Mouse (Mus musculus) erythroid progenitor cell, adult 5-6 weeks (primary cell): ENCODE measurements around the gene Gm20075. TPM values are rescaled to one million over a fixed set of nuclear protein-coding genes. Genes with fewer than 3 reads are reported as not detected.
"Not testable (repeated sequence)": the region's sequence is repeated elsewhere in the genome, so short reads cannot be mapped to it uniquely, and the experiment has no call there.

Source experiments
- ATAC-seq: replicated peaks from 2 replicates; pipeline ENCODE4 v1.8.0; 2016; ENCODE audit warnings: moderate number of reproducible peaks, mild to moderate bottlenecking, moderate TSS enrichment, inconsistent platforms; ENCODE audit not compliant: poor library complexity, low FRiP score, severe bottlenecking
- total RNA-seq, 2 experiments: library from RNA; stranded (forward) in 1 of 2; stranded (reverse) in 1 of 2; fragments of 150-400 nt in 1 of 2; fragments of 186-747, 209-891 nt in 1 of 2; gene quantifications; 2 replicates each; pipeline versions ENCODE4 v1.2.3 to v1.2.4; 2015 to 2017; ENCODE audit warnings: low replicate concordance in 2 of 2

Gene Gm20075
- 1.7 TPM in 1 of 2 replicates, not detected in the other for total RNA-seq (2015; ENCODE audit: low replicate concordance)
- 1.1 and 6.4 TPM in 2 replicates for total RNA-seq (2017; ENCODE audit: low replicate concordance)

DNA sequence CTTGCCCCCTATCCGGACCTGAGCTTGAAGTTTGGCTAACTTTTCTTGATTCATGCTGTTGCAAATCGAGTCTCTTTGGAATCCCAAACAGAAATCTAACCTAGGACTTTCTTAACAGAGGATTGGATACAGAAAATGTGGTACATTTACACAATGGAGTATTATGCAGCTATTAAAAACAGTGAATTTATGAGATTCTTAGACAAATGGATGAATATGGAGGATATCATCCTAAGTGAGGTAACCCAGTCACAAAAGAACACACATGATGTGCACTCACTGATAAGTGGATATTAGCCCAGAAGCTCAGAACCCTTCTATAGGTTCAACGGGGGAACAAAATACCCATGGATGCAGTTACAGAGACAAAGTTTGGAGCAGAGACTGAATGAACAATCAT is at the start of gene Gm20075:
Gm20075 (minus strand) TSS at position 101 of the 400 bp plus-strand sequence.
- not testable (repeated sequence) for ATAC-seq

DNA sequence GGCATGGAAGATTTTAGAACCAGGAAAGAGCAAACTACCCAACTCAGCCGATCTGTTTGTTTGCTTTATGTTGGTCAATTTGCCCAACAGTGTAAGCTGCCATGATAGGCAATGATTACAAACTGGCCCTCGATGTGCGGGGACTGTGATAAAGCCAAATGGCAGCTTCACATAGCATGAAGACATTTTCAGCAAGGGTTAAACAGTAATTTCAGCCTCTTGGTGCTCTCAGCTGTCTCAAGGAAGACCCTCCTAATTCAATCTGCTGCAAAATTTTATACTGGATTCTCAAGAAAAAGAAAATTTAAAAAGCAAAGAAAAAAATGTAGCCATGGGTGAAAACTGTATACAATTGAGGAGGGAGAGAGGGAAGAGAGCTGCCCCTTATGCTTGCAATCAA is 47.9 kb upstream of the Gm20075 start:
- ATAC-seq = no peak

DNA sequence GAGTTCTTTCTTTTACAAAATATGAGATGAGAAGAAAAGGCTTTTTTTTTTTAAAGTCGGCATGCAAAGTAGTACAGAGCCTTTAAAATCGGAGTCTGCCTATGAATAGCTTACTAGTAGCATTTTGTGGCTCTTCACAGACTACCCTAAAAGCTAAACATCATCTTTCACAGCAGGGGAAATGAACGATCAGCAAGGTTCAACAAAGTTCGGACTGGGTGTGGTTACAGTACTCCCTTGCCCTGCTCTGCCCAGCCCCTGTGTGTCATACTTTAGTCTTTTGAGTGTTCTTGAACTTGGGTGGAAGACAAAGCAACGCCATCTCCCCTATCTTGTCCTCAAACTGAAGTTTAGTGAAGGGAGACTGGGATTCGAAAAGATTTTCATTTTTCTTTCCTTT is 45.5 kb upstream of the Gm20075 start:
- ATAC-seq = no peak

DNA sequence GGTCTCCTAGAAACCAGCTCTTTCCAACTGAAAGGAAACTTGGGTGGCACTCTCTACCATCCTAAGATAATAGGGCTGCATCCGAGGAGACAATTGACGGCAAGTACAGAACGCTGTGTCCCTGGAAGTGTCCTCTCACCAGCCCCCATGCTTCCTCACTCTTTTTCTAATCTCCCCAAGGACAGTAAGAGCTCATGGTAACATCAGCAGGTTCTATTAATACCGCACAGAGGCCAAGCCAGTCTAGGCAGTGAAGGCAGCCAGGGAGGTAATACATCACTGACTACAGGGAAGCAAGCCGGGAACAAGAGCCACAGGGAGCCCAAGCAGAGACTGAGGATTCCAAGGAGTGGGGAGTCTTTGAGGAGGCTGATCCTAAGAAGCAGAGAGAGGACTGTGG is 43.8 kb upstream of the Gm20075 start:
- ATAC-seq = no peak

DNA sequence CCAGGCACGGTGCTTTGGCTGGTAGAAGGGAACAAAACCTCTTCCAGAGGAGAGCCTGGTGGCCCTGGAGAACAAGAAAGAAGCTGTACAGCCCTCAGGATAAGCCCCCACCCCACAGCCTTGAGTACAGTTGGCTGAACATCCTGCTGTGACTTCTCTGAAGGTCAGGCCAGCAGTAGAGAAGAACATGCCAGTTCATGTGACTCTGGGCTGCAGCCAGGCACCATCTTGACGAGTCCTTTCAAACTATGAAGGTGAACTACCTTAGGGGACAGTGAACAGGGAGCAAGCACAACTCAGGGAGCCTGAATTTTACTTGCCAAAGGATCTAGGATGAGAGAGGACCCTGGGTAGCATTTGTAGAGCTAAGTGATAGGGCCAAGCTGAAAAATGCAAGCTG is 31.5 kb upstream of the Gm20075 start:
- ATAC-seq = no peak

DNA sequence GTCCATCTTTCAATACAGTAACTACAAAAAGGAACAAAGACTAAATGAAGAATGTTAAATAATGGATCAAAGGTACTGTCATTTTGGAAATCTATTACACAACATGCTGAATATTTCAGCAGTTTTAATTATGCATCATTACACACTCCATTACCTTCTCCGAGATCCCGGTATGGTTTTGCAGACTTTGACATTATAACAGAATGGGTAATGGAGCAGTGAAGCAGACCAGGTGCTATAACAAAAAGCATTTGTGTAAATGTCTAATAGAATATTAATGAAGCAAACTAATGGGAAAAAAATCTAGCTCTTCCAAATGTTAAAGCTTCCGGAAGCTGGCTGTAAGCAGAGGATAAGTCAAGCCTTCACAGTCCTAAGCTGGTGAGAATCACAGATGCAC is 29.6 kb upstream of the Gm20075 start:
- ATAC-seq = no peak

DNA sequence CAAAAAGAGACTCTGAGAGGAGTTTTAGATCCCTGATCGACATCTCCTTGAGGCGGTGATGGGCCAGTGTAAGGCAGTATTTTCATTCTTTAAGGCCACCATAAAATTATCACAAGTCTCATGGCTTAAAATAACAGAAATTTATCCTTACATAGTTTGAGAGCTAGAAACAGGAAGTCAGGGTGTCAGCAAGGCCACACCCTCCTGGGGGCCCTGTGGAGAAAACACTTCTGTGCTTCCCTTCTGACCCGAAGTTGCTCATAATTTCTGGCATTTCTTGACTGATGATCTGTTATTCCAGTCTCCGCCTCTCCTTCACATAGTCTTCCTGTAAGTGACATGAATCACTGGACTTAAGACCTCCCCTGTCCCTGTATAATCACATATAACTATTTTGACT is 25.2 kb upstream of the Gm20075 start:
- ATAC-seq = no peak

DNA sequence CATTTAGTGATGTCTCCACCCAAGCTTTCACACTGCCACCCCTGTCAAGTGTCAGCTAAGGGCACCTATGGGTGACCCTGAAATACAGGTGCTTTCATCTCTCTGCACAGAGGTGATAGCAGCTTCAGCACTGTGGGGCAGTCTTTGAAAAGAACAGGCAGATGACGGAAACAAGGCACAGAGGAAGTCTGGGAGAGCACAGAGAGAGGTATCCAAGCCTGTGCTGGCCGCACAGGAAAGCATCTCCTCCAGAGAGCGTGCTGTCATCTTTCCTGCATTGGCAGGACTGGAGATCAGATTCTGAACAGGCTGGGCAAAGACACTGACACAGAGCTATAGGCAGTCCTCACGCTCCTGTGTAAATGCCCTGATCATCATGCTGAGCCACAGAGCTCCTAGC is 9.8 kb upstream of the Gm20075 start:
- no peak for ATAC-seq

DNA sequence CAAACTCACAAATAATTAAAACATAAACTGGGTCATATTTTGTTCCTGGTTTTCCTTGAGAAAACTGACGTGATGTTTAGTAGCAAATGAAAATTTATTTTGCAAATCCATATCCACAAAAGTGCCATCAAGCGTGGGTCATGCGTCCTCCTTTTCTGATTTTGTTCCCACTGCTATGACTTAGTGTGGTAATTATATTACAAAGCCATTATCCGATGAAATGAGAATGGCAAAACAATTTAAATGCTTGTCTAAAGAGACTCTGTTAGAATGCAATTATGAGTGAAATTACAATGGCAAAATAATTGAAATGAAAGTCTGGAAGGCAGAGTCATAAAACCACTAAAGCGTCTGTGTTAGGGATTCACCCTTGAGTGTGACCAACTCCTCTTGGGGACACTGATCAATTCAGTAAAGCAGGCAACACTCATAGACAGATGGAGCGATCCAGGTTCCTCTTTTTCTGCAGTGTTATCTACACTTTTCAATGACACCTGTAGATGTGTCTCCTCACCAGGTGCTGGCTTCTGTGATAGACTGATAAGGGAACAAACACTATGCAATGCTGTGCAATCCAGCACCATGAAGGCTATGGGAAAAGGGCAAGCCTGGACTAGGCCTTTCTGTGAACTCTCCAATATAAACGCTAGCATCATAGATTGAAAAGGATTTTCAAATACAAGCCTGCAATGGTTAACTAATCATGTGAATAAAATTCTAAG is 4.6 kb upstream of the Gm20075 start:
- ATAC-seq = no peak

DNA sequence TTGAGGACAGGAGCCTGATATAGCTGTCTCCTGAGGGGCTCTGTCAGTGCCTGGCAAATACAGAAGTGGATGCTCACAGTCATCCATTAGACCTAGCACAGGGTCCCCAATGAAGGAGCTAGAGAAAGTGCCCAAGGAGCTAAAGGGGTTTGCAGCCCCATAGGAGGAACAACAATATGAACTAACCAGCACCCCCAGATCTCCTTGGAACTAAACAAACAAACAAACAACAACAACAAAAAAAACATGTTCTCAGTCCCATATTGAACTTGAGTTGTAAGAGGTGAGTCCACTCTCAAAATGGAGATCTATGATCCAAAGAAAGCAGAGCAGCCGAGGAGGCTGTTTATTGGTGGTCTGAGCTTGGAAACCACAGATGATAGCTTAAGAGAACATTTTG is 578 bp upstream of the Gm20075 start, which contains the start of gene Gm17190:
Gm17190 (plus strand) TSS at position 301 of the 400 bp plus-strand sequence.
- ATAC-seq = not testable (repeated sequence)

DNA sequence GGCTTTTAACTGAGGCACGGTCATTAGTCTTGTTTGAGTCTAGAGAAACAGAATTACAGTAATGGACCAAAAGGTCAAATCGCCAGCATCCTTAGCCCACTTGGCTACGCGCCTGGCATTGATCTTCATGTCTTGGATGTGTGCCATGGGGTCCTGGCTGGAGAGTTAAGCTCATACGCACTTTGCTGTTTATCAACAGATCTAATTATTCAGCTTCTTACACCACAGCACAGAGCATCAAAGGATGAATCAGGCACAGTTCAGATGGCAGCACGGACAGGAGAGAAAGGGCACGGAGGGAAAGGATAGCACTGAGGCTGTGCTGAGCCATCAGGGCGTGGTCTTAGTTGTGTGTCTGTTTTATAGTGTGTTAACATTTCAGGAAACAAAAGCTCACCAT is 7.6 kb downstream of the Gm20075 start:
- ATAC-seq = no peak

DNA sequence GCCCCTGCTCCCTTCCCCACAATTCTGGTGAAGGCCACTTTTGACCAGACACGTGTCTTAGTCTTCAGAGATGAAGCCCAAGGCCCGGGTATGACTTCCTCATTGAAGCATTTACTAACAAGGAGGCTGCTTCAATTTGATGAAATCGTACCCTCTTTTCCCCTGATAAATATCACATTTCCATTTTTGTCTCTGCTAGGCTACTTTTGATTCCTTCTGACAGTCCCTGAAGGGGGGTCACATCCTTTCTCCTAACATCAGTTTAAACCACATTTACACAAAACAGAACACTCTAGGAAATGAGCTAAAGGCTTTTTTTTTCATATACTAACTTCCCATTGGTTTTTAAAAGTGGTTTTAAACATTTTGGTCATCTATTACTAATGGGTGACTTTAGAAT is 28.4 kb downstream of the Gm20075 start:
- ATAC-seq = no peak

DNA sequence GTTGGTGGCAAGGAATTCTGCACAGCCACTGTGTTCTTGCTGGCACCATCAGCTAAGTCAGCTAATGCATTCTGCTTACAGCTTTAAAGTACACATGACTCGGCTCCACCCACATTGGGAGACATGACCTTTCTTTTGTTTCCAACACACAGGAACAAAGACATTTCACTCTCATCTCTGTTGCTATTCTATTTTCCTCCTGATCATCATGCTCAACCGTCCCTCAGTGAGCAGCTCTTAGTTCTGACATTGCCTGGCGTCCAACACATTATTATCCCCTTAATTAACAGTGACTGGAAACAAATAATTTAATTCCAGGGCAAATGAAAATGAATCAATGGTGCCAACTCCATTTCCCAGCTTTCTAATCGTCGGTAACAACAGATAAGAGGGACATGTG is 35.8 kb downstream of the Gm20075 start:
- ATAC-seq = no peak

DNA sequence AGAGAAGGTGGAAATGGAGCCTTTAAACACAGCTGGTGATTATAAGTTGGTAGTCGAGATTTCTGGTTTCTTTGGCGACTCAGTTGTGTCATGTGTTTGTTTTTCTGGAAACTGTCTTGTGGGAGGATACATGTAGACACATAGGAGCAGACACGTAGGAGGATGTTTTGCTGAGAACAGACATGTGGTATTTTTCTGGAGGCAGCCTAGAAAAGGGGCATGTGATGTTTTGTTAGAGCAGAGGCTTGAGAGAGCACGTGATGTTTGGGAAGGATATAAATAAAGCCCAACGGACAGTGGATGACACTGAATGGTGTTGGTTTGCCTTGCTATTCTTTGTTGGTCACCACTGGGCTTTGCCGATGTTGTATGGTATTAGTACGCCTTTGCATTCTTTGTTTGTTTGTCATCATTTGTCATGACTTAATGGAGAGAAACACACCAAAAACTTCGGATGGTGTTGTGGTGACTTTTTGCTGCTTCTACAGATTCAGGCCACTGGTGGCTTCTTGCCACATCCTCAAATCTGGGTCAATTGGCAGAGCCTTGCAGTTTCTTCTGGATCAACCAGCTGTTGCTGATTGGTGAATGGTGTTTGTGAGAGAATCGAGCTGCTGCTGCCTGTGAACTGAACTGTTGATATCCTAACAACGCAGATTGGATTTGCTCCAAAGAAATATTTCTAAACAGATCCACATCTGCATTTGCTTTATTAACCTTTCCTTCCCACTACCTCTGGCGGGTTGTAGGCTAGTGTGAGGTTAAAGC is 40.7 kb downstream of the Gm20075 start:
- no peak for ATAC-seq

DNA sequence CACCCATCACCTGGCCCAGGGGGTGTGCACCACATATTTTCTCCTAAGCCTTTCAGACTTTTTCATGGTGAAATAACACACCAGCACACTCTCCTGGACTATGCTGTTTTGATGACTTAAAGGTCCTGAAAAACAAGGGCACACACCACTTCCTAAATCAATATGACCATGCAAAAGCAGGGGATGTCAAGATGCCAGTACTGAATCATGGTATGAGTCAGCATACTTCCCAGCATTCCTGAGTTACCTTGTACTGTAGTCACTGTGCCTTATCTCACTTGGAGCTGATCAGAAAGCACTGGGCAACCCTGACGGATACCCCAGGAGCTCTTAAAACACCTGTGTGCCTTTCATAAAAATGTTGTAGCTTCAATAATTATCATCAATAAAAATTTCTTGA is 41.6 kb downstream of the Gm20075 start:
- no peak for ATAC-seq

DNA sequence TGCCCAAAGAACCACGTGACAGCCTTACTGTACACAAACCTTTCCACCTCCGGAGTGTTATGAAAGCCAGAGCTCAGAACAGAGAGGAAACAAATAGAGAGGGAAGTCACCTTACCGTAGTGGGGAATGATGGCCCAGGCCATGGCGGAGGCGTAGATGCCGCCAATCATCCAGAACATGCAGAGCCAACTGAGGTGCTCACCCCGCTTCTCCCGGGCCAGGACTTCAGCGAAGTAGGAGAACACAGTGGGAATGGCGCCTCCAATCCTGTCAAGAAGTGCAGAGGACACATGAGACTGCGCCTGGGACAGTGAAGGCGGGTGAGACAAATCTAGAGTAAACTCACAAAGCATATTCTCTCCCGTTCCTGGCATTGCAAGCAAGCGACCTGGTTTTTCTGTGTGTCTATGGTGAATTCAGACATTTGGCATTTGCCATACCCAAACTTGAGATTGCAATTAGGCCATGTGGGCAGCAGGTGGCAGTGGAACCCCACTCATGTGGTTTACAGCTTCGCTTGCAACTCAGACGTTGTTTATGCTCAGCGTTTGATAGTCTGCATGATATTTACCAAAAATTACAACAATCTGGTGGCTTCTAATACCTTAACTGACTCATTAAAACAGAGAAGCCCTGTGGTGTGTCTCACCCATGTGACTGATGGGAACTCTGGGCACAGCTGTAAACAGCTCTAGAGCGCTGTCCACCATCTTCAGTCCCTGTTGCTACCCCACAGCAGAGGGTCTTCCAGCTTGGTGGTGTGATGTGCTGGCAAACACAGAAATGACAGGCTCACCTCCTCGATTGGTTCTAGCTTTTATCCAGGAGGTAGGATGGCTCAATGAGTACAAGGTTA is 50.6 kb downstream of the Gm20075 start:
- ATAC-seq = no peak
